Mouse (Mus musculus): ENCODE results near the gene Vill.

DNA sequence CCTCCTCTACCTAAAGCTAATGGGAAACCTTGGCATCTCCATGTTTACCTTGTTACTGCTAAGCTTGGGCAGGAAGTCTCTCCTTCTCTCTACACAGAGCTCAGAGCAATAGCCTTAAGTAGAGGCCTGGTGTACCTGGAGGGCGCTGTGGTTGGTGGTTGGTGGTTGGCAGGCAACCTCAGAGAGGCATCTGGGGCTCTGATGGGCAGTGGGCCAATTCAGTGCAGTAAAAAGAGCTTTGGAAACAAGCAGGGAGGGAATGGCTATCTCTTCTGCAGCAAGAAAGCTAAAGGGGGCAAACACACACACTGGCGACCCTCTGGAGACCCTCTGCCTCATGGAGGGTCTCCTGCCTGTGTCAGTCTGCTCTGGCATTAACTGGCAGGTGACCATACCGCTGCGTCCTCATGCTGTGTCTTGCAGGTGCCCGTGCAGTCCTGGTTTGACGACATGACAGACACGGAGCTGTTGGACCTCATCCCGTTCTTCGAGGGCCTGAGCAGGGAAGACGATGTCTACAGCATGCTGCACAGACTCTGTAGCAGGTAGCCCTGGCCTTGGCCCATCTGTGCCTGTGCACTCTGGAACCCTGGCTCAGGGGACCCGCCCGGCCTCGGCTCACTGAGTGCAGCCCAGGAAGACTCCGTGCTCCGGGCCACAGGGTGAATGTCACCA lies 12.3 kb upstream of the Vill start:
- TF ChIP-seq GATA1 (IDR thresholded peaks at IDR 0.05; ENCODE audit: low read length) = no peak
- TF ChIP-seq TAL1 (IDR thresholded peaks at IDR 0.05; ENCODE audit: low read length) = no peak

Measured in erythroblast, embryonic 14.5 days (primary cell).